Mouse (Mus musculus) lung, embryonic 14.5 days (tissue): Measurements from ENCODE around the gene Tm9sf3. TPM values are rescaled to one million over a fixed set of nuclear protein-coding genes. Genes with fewer than 3 reads are reported as not detected.

ENCODE experiments used
- ATAC-seq: fragments of 200-750 bp; cut with Nextera tagmentation; 2 replicates; pipeline ENCODE4 v1.8.0; 2017; ENCODE audit warnings: mild to moderate bottlenecking, moderate TSS enrichment, moderate library complexity; ENCODE audit not compliant: insufficient read depth
- DNase-seq: peaks from one replicate; pipeline ENCODE4 v3.0.0-alpha.2; 2015
- H3K27ac ChIP-seq: fragments of 300-500 bp; sonication (generic); 2 replicates; pipeline ENCODE4 v1.5.1; 2014; ENCODE audit warnings: low read depth, mild to moderate bottlenecking, moderate library complexity
- H3K27me3 ChIP-seq: fragments of 300-500 bp; sonication (generic); 2 replicates; pipeline ENCODE4 v1.6.1; 2014; ENCODE audit warnings: low read length, control low read depth; ENCODE audit not compliant: insufficient read depth
- H3K36me3 ChIP-seq: fragments of 300-500 bp; sonication (generic); 2 replicates; pipeline ENCODE4 v1.6.1; 2014; ENCODE audit warnings: control low read depth; ENCODE audit not compliant: insufficient read depth
- H3K4me1 ChIP-seq: fragments of 300-500 bp; sonication (generic); 2 replicates; pipeline ENCODE4 v1.6.1; 2014; ENCODE audit warnings: antibody characterized with exemption, control low read depth; ENCODE audit not compliant: insufficient read depth
- H3K4me2 ChIP-seq: fragments of 300-500 bp; sonication (generic); 2 replicates; pipeline ENCODE4 v1.6.1; 2014; ENCODE audit warnings: mild to moderate bottlenecking
- H3K4me3 ChIP-seq: fragments of 300-500 bp; sonication (generic); 2 replicates; pipeline ENCODE4 v1.5.1; 2014; ENCODE audit warnings: low read depth, low read length
- H3K9ac ChIP-seq: fragments of 300-500 bp; sonication (generic); 2 replicates; pipeline ENCODE4 v1.6.1; 2014
- H3K9me3 ChIP-seq: fragments of 300-500 bp; sonication (generic); 2 replicates; pipeline ENCODE4 v1.6.1; 2016; ENCODE audit warnings: low read depth, low read length, control low read depth
- CTCF ChIP-seq: IDR thresholded peaks from 2 replicates; pipeline ENCODE4 v1.5.1; 2016; ENCODE audit warnings: antibody characterized with exemption, low read depth
- WGBS: fragments of 180-500 bp; shearing (Covaris S2); extraction: QIAGEN DNeasy Blood & Tissue Kit; methylation state at CpG from one replicate; pipeline ENCODE4 v1.1.7; 2014; 5-methylcytosine and 5-hydroxymethylcytosine counted together
- polyA plus RNA-seq: library from polyadenylated mRNA; unstranded; fragments of >200 nt; fragmentation: Nextera tagmentation; extraction: Ambion mirVana; gene quantifications from 2 replicates; pipeline ENCODE4 v1.2.1, GENCODE M21; 2014

Gene Tm9sf3
- polyA plus RNA-seq, 1 experiment from 2014 or later, result 172 TPM

DNA sequence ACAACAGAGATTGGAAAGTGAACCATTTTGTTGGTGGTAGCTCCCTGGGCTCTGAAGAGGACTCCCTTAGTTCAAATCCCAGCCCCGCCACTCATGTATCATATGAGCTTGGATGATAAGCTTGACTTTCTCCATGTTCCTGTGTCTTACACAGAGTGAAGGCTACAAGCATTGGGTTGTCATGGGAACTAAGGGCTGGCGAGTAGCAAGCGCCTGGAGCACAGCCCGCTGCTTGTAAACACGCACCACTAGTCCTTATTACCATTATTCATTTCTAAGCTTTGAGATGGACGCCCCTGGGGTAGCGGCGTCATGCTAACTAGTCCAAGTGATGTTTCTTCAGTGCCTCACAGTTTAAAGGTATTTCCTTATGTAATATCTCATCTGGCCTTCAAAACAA is 35.6 kb upstream of the Tm9sf3 start:
- H3K4me3 ChIP-seq, result no peak overlapping the region
- no peaks in the 10 kb centered on the region for H3K27me3 ChIP-seq
- H3K4me2 ChIP-seq, result no peak overlapping the region
- DNase-seq (no peak), ATAC-seq (no peak)
- no peak overlapping the region for H3K27ac ChIP-seq
- H3K36me3 ChIP-seq, result no peaks in the 10 kb centered on the region
- no peaks in the 10 kb centered on the region for H3K4me1 ChIP-seq
- 79% methylated on average over 8 of the region's 8 CpGs for WGBS
- no peak overlapping the region for H3K9ac ChIP-seq
- no peak for TF ChIP-seq CTCF
- no peaks in the 10 kb centered on the region for H3K9me3 ChIP-seq

DNA sequence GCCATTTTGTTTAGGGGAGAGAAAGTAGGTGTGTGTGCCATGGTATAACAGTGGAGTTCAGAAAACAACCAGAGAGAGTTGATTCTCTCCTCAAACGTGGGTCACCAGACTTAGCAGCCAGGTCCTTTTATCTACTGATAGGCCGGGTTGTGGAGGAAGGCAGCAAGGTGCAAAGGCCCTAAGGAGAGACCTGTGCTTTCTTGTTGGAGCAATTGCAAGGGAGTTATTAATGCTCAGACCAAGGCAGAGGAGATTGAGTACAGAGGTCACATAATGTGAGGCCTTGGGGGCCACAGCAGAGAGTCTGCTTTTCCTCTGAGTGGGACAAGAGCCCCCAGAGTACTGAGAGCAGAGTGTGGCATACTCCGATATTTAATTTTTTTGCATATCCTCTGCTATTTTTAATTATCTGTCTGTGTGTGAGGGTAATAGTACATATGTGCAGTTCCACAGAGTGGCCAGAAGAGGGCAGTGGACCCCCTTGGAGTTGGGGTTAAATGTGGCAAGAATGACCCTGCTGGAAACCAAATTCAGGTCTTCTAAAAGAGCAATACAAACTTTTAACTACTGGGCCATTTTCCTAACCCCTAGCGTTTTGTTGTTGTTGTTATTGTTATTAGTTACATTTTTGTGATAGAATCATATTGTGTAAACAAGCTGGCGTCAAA is 27.3 kb upstream of the Tm9sf3 start:
- H3K4me3 ChIP-seq, result no peak overlapping the region
- DNase-seq (peak; percentile 43), ATAC-seq (no peak)
- H3K9me3 ChIP-seq, result no peaks in the 10 kb centered on the region
- no peaks in the 10 kb centered on the region for H3K36me3 ChIP-seq
- no peak overlapping the region for H3K9ac ChIP-seq
- H3K4me2 ChIP-seq, result no peak overlapping the region
- H3K4me1 ChIP-seq, result no peaks in the 10 kb centered on the region
- peak; percentile 71 for TF ChIP-seq CTCF
- no peaks in the 10 kb centered on the region for H3K27me3 ChIP-seq
- 55% methylated on average over 5 of the region's 5 CpGs for WGBS
- H3K27ac ChIP-seq, result no peak overlapping the region

GRCm38 (mm10) chr19:41288568-41288967 is 24.8 kb upstream of the Tm9sf3 start:
- no peak for TF ChIP-seq CTCF
- H3K27me3 ChIP-seq, result no peaks in the 10 kb centered on the region
- DNase-seq, result no peak
- no peak overlapping the region for H3K9ac ChIP-seq
- H3K9me3 ChIP-seq, result no peaks in the 10 kb centered on the region
- H3K27ac ChIP-seq, result no peak overlapping the region
- WGBS, result 68% methylated on average over 6 of the region's 6 CpGs
- no peak overlapping the region for H3K4me2 ChIP-seq
- ATAC-seq, result no peak
- H3K4me3 ChIP-seq, result no peak overlapping the region
- H3K36me3 ChIP-seq, result no peaks in the 10 kb centered on the region
- H3K4me1 ChIP-seq, result no peaks in the 10 kb centered on the region

DNA sequence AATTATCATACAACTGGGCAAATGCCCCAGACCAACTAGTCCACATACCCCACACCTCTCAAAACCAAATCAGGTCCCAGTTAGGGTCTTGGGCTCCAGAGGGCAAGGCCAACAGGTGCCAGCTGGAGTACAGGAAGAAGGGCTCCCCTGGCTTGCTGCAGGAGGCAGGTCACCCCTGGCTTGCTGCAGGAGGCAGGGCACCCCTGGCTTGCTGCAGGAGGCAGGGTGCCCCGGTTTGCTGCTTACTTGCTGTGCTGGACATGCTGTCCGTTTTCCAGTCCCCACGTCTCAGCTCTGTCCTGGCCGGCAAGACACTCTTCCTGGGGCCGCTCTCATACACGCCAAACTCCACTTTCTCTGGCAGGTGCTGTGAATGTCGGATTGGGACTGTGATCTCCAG is 23.4 kb upstream of the Tm9sf3 start:
- no peak overlapping the region for H3K9ac ChIP-seq
- DNase-seq, result no peak
- H3K4me3 ChIP-seq, result no peak overlapping the region
- WGBS, result 82% methylated on average over 7 of the region's 7 CpGs
- no peaks in the 10 kb centered on the region for H3K36me3 ChIP-seq
- H3K27me3 ChIP-seq, result no peaks in the 10 kb centered on the region
- H3K9me3 ChIP-seq, result no peaks in the 10 kb centered on the region
- H3K27ac ChIP-seq, result no peak overlapping the region
- no peak for ATAC-seq
- H3K4me2 ChIP-seq, result no peak overlapping the region
- no peaks in the 10 kb centered on the region for H3K4me1 ChIP-seq
- no peak for TF ChIP-seq CTCF

GRCm38 (mm10) chr19:41284515-41284914 is 20.7 kb upstream of the Tm9sf3 start:
- H3K27ac ChIP-seq, result no peak overlapping the region
- DNase-seq (no peak), ATAC-seq (no peak)
- no peak overlapping the region for H3K4me2 ChIP-seq
- H3K27me3 ChIP-seq, result no peaks in the 10 kb centered on the region
- no peak overlapping the region for H3K4me3 ChIP-seq
- H3K9ac ChIP-seq, result no peak overlapping the region
- no peaks in the 10 kb centered on the region for H3K4me1 ChIP-seq
- WGBS, result 26% methylated on average over 6 of the region's 6 CpGs
- TF ChIP-seq CTCF, result no peak
- no peaks in the 10 kb centered on the region for H3K36me3 ChIP-seq
- H3K9me3 ChIP-seq, result no peaks in the 10 kb centered on the region

DNA sequence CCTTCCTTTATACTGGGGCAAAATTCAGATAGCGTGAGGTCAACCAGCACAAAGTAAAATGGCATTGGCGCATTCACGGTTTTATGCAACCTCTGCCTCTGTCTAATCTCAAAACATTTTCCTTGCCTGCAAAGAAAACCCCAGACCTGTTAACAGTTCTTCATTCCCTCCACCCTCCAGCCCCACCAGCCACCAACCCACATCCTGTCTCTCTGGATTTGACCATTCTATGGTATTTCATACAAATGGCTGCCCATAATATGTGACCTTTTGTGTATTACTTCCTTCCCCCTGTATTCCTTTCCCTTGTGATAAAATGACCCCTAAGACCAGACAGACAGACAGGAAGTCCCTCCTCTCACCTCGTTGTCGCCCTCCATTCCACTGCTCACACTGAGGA is 18.9 kb upstream of the Tm9sf3 start:
- DNase-seq, result no peak
- no peaks in the 10 kb centered on the region for H3K9me3 ChIP-seq
- H3K4me3 ChIP-seq, result no peak overlapping the region
- no peaks in the 10 kb centered on the region for H3K27me3 ChIP-seq
- no peak overlapping the region for H3K9ac ChIP-seq
- no peak overlapping the region for H3K27ac ChIP-seq
- 52% methylated on average over 5 of the region's 5 CpGs for whole genome bisulfite sequencing
- ATAC-seq, result no peak
- no peak for TF ChIP-seq CTCF
- no peaks in the 10 kb centered on the region for H3K36me3 ChIP-seq
- H3K4me2 ChIP-seq, result no peak overlapping the region
- no peaks in the 10 kb centered on the region for H3K4me1 ChIP-seq

GRCm38 (mm10) chr19:41282216-41282615 is 18.4 kb upstream of the Tm9sf3 start:
- Histone ChIP-seq H3K27ac (no peak overlapping the region), H3K36me3 (no peaks in the 10 kb centered on the region), H3K9me3 (no peaks in the 10 kb centered on the region), H3K4me3 (no peak overlapping the region), H3K9ac (no peak overlapping the region), H3K4me1 (no peaks in the 10 kb centered on the region), H3K4me2 (no peak overlapping the region), H3K27me3 (no peaks in the 10 kb centered on the region)
- DNase-seq (no peak), ATAC-seq (no peak)
- WGBS, result 73% methylated on average over 4 of the region's 4 CpGs
- no peak for TF ChIP-seq CTCF
